Mouse (Mus musculus) left cerebral cortex, postnatal 10 days (tissue): ENCODE data around the gene Tm7sf3. TPM values are rescaled to one million over a fixed set of nuclear protein-coding genes. Genes with fewer than 3 reads are reported as not detected.

Source experiments
- DNase-seq, 2 experiments: peaks; one replicate each; pipeline ENCODE4 v3.0.0; 2021 to 2022; ENCODE audit warnings: low spot score in 2 of 2, mixed read lengths in 1 of 2; ENCODE audit errors: extremely low spot score in 1 of 2
- intact Hi-C: fragments of 180-260 bp; cut with DNase I; formaldehyde crosslinking; loops from one replicate; pipeline ENCODE4 v1.15.1; 2025
- total RNA-seq, 2 experiments: library from RNA; stranded (reverse); gene quantifications; 2 replicates each; pipeline ENCODE4 v1.2.3; 2021

Tm7sf3 gene
- 10 to 100 TPM; 31.7 to 33.6 TPM for total RNA-seq

DNA sequence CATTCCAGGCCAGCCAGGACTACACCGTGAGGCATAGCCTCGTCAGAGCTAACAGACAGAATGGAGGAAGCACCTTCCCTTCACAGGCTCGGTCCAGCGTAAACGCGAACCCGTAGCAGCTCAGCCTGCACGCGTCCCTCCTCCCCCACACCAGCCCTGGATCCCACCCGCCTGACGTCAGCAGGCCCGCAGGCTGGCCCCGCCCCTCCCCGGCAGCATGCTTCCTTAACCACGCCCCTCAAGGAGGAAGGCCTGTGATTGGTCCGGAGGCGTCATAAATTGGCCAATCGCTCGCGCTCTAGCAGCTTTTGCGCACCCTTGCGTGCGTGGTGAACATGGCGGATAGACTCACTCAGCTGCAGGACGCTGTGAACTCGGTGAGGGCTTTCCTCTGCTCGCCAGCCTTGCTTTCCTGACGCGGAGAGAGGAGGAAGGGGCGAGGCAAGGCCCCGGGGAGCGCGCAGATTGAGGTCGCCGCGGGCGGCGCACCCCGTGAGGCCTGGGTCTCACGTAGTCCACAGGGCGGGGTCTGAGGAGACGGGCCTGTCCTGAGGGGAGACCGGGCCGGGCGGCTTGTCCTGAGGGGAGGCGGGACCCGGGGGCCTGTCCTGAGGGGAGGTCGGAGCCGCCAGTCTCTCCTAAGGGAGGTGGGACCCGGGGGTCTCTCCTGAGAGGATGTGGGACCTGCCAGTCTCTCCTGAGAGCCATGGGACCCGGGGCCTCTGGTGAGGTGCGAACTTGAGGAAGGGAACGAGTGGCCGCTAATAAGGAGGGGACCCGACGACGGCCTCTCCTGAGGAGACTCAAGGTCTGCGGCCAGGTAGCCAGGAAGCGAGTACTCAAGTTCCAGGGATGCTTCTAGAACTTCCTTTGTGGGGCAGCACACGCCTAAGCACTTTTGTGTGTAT lies at the start of gene Tm7sf3, which contains the start of gene Med21:
Tm7sf3 (minus strand) TSS at position 549 of the 908 bp plus-strand sequence.
Med21 (plus strand) TSS at position 272 of the 908 bp plus-strand sequence.
- intact Hi-C loops, result no loop called here
- DNase-seq, result peak; percentile 98 to 99

- intact Hi-C loops, result no loop called here
- no peak for DNase-seq
Observed at GRCm38 (mm10) chr6:146688861-146689260, 46.2 kb upstream of the Tm7sf3 start.

DNA sequence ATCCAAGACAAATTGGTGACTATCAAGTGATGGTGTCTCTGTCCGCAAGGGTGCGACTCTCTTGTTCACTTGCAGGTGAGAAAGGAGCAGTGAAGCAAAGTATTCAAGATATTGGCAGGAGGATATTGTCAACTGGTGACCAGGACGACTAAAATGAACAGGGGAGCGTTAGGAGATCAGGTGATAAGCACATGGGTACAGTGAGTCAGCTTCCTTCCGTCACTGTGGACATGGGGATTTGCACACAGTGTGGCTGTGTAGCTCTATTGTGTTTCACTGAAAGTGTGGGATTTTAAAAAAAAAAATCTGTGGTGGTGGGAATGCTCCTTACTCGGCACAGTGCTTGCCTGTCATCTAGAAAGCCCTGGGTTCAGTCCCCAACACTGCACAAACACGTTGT lies 45.4 kb upstream of the Tm7sf3 start:
- no peak for DNase-seq
- intact Hi-C loops, result no loop called here

- DNase-seq, result no peak
- intact Hi-C loops, result no loop called here
Observed at GRCm38 (mm10) chr6:146686463-146687196, 44.0 kb upstream of the Tm7sf3 start.

DNA sequence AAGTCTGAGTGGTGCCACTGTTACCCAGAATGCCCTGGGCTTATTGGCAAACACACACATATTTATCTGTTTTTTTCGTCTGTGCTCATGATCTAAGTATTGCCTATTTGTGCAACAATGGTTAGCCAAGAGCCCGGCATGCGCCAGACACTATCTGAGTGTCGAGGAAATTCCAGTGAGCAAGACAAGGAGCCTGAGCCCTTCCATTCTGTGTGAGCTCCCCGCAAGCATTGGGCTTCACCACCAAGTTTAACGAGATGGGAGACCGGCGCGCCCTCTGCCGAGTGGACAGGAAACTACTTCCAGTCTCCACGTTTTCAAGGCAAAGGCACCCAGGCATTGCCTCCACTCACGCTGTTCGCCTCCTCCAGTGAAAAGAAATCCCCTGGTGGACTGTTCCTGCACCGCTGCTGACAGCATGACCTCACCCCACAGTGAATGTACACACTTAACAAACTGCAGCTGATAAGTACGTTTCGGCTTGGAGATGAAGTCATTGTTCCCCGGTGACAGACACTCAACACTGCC lies 43.2 kb upstream of the Tm7sf3 start:
- DNase-seq, result peak in 1 of 2 experiments; percentile 42
- intact Hi-C loops, result no loop called here

GRCm38 (mm10) chr6:146683881-146684280 lies 41.3 kb upstream of the Tm7sf3 start:
- intact Hi-C loops, result no loop called here
- no peak for DNase-seq

- intact Hi-C loops, result no loop called here
- DNase-seq, result no peak
Observed at GRCm38 (mm10) chr6:146678136-146679070, 35.8 kb upstream of the Tm7sf3 start.

GRCm38 (mm10) chr6:146676904-146677303 lies 34.3 kb upstream of the Tm7sf3 start:
- no peak for DNase-seq
- intact Hi-C loops, result no loop called here

DNA sequence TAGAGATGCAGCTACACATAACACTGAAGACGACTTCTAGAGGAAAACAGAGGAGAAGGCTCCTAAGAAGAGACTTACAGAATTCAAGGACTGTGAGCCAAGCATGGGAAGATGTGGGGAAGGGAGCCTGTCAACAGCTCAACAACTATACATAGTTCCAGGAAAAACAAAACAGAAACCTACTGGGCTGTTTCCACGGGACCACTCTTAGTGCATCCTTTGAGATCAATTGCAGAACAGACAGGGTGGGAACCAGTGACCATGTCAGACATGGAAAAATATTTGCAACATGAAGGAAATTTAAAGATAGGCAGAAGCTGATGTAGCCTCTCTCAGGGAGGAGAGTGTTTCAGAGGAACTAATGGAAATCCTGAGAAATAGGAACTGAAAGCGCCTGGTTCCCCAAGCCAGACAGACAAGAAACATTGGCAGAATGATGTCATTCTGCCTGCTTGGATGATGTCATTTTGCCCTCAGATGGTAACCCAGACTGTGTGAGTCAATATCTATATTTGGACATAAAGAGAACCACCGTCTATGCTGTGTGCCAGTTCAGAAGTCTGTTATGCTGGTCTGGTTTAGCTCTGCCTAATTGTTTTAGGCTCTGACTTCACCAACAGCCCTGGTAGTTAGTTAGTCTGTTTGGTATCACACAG lies 32.4 kb upstream of the Tm7sf3 start:
- intact Hi-C loops, result no loop called here
- no peak for DNase-seq

GRCm38 (mm10) chr6:146674420-146674819 lies 31.8 kb upstream of the Tm7sf3 start:
- no peak for DNase-seq
- intact Hi-C loops, result no loop called here

DNA sequence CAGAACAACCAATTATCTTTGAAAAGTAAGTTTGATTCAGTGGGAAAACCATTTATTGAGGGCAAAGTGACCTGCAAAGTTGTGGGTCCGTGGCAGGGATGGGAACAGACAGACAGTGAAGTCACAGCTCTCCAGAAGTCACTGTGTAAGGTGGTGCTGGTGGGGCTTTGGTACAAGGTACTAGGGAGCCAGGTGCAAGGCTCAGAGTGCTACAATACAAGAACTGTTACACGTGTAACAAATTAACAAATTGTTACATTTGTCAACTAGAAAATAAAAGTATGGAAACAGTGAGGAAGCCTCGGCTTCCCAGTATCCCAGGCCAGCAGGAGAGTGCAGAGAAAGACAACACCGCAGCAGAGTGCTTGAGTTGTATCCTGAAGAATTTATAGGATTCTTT lies 31.1 kb upstream of the Tm7sf3 start:
- intact Hi-C loops, result no loop called here
- no peak for DNase-seq

DNA sequence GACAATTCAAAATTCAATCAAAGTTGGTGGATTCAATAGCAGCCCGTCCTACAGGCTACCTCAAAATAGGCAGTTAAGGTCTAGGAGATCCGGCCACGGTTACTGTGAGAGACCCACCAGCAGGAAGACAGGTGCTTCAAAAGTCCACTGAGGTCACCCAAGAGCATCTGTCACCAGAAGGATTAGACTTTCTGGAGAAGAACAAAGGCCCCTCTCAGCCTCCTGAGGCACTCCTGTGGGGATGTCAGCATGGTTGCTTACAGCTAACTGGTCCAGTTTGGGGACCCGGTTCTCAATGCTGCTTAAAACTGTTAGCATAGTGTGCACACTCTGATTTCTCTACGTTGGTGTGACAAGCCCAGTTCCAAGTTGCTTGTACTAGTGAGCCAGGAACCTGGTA lies 29.5 kb upstream of the Tm7sf3 start:
- DNase-seq, result no peak
- intact Hi-C loops, result no loop called here

DNA sequence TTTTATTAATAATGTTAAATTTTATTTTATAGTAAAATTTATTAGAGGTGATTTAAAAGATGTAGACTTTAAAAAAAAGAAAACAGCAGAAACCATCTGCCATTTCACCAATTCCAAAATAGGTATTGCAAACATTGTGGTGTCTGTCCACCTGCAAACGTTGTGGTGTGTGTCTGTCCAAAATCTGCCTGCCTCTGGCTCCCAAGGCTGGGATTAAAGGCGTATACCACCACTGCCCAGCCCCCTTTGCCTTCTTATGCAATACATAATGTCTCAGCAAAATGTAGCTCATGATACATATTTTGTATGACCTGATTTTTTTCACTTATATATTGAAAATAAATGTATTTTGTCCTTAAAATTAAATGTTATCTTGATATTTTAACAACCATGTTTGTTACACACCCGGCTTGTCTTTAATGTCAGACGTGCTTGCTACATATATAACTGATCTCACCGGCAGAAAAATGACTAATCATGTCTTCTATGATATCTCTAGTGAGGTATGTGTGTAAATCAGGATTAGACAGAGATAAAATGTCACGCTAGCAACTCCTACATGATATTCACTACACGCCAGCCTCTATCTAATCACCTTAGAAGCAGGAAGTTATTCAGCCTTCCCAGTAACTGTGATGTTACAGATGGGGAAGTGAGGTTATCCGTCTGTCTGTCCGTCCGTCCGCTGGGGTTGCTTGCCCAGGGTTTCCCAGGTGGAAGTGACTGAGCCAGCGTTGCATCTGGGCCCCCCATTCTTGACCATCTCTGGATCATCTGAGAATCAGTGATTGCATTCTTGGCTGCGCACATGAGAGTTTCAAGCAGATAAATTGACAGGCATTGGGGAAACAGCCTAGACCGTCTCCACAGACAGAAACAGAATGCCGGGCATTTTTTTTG lies 28.6 kb upstream of the Tm7sf3 start:
- no peak for DNase-seq
- intact Hi-C loops, result no loop called here

- intact Hi-C loops, result no loop called here
Observed at GRCm38 (mm10) chr6:146668606-146669005, 26.0 kb upstream of the Tm7sf3 start.

GRCm38 (mm10) chr6:146666811-146667210 lies 24.2 kb upstream of the Tm7sf3 start:
- intact Hi-C loops, result no loop called here
- DNase-seq, result no peak

More at GRCm38 (mm10) chr6:146668606-146669005, 26.0 kb upstream of the Tm7sf3 start:
- no peak for DNase-seq

DNA sequence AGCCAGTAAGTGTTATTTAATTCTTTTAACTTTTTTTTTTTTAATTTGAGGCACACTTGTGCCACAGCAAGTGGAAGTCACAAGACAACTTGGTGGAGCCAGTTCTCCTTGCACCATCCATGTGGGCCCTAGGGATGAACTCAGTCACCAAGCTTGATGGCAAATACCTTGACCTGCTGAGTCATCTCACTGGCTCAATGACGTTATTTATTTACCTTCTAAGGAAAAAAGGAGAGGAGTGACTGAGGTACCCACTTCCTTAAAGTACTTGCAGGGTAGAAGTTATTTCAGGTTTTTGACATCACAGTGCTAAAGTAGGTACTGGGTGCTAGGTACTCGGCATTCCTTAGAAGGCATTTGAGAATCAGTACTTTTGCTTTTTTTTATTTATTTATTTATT lies 22.8 kb upstream of the Tm7sf3 start:
- intact Hi-C loops, result no loop called here
- DNase-seq, result no peak

DNA sequence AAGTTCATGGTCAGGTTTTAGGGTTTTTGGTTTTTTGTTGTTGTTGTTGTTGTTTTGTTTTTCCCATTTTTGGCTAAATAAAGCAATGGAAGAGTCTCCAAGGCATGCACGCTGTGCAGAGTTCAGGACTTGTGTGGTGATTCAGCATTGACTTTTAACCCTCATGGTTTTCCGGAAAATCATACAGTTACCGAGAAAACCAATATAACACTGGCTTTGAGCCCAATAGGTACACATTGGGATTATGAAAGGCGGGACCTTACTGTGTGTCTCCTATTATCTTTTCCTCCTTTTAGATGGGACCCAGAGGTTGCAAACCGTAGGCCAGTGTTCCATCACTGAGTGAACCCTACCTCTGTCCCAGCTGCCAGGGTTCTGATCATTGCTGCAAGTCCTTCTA lies 22.3 kb upstream of the Tm7sf3 start:
- intact Hi-C loops, result loop anchor here (5.0 kb wide), 1 partner anchor 97 kb away; no protein-coding TSS in a partner anchor
- DNase-seq, result no peak
